Mouse (Mus musculus): ENCODE measurements around the gene Ing3. TPM values are rescaled to one million over a fixed set of nuclear protein-coding genes. Genes with fewer than 3 reads are reported as not detected.

Gene Ing3
- polyA plus RNA-seq, 1 experiment from 2014 or later = 57.7 TPM

DNA sequence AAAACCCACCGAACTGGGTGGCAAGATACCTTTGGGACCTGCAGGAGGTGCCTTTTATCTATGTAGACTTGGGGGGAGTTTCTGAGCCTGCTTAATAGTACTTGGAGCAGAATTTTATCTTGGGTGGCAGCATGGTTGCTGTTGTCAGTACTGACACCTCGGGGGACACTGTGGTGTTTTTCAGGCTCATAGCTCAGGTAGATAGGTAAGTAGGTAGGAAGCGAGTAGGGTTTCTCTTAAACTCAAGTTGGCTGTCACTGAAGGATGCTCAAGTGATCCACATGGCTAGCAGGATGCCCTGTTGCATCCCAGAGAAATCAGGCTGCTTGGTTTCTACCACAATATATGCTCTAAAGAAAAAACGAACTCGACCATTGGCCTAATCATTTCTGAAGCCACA lies 38.9 kb downstream of the Ing3 start:
- no peak overlapping the region for H3K27ac ChIP-seq (ENCODE audit: low read depth, low read length)
- no peak for DNase-seq (ENCODE audit: low spot score)
- H3K4me2 ChIP-seq (ENCODE audit: low read length) = no peak overlapping the region
- H3K27me3 ChIP-seq (replicated peaks; ENCODE audit: control insufficient read depth, insufficient read depth, low read length) = peaks cover 10% of the 10 kb centered on the region; the same call in 1 of the 2 replicates
- no peak overlapping the region for H3K4me3 ChIP-seq (ENCODE audit: low read depth, low read length)
- no peak for ATAC-seq
- peaks cover 3% of the 10 kb centered on the region; the same call in 1 of the 2 replicates for H3K4me1 ChIP-seq (ENCODE audit: control insufficient read depth, insufficient read depth, low read length)
- no peak overlapping the region for H3K9ac ChIP-seq (ENCODE audit: low read length)
- H3K9me3 ChIP-seq (replicated peaks; ENCODE audit: control insufficient read depth, low read length) = no peaks in the 10 kb centered on the region
- WGBS = 90% methylated on average over 5 of the region's 5 CpGs
- H3K36me3 ChIP-seq (ENCODE audit: control insufficient read depth, insufficient read depth, low read length) = no peaks in the 10 kb centered on the region

DNA sequence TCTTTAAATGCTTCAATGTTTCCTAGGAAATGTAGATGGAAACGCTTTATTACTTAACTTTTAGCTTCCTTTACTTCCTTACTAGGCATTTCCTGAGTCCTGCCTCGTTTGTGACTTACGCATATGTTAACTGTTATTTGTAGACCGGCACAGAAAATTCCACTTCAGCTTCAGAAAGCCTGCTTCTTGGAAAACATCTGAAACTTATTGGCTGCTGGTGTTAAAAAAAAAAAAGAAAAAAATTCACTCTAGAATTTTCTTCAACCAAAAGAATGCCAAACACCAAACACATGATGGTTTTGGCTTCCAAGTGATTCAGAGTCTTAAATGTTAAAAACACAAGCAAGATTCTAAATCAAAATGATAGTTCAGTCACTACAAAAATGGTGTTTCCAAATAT lies 39.7 kb downstream of the Ing3 start:
- Histone ChIP-seq H3K9ac (ENCODE audit: low read length) (no peak overlapping the region), H3K4me1 (ENCODE audit: control insufficient read depth, insufficient read depth, low read length) (peaks cover 3% of the 10 kb centered on the region; the same call in 1 of the 2 replicates), H3K36me3 (ENCODE audit: control insufficient read depth, insufficient read depth, low read length) (no peaks in the 10 kb centered on the region), H3K4me3 (ENCODE audit: low read depth, low read length) (no peak overlapping the region), H3K4me2 (ENCODE audit: low read length) (no peak overlapping the region), H3K27ac (ENCODE audit: low read depth, low read length) (no peak overlapping the region), H3K9me3 (replicated peaks; ENCODE audit: control insufficient read depth, low read length) (no peaks in the 10 kb centered on the region), H3K27me3 (replicated peaks; ENCODE audit: control insufficient read depth, insufficient read depth, low read length) (peaks cover 10% of the 10 kb centered on the region; the same call in 1 of the 2 replicates)
- no peak for DNase-seq (ENCODE audit: low spot score)
- WGBS = 85% methylated on average over 4 of the region's 4 CpGs
- ATAC-seq = no peak

DNA sequence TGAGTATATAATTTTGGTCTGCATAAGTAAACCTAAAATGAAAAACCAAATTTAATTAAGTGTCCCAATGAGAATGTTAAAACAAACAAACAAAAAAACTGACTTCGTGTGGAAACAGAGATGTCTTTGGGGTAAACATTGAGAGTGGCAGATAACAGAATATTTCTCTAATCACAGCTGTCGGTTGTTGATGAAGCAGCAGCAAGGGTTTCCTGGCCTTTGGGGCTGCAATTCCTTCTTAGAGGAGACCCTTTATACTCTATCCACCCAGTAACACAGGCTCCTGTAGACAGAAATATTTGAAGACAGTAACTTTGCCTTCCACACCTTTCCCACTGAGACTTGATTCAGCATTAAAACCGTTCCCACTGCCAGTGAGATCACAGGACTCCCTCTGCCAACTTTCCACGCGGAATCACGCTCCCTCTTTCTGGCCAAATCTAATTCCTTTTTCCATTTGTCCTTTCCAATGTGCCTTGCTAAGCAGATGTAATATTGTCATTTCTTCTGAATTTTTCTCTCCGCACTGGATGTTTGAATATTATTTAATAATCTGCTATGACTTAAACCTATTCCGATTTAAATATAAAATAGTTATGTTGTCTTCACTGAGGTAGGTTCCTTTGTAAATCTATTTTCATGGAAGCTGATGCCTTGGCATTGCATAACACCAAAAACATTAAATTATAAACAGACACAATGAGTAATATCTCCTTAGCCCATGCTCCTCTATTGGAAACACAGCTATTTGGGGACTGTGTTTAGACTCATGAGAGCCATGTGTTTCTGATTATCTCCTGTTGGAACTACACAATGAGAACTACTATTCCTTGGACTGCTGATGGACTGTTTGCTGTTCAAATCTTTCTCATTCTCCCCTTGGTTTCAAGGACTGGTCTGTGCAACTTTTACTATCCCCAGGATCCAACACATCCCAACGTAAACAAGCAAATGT lies 41.1 kb downstream of the Ing3 start:
- Histone ChIP-seq H3K4me3 (ENCODE audit: low read depth, low read length) (no peak overlapping the region), H3K9ac (ENCODE audit: low read length) (no peak overlapping the region), H3K27me3 (replicated peaks; ENCODE audit: control insufficient read depth, insufficient read depth, low read length) (peaks cover 10% of the 10 kb centered on the region; the same call in 1 of the 2 replicates), H3K36me3 (ENCODE audit: control insufficient read depth, insufficient read depth, low read length) (no peaks in the 10 kb centered on the region), H3K27ac (ENCODE audit: low read depth, low read length) (no peak overlapping the region), H3K4me1 (ENCODE audit: control insufficient read depth, insufficient read depth, low read length) (no peaks in the 10 kb centered on the region; the same call in 1 of the 2 replicates), H3K4me2 (ENCODE audit: low read length) (no peak overlapping the region), H3K9me3 (replicated peaks; ENCODE audit: control insufficient read depth, low read length) (no peaks in the 10 kb centered on the region)
- no peak for DNase-seq (ENCODE audit: low spot score)
- ATAC-seq = no peak
- 80% methylated on average over 9 of the region's 9 CpGs for WGBS

DNA sequence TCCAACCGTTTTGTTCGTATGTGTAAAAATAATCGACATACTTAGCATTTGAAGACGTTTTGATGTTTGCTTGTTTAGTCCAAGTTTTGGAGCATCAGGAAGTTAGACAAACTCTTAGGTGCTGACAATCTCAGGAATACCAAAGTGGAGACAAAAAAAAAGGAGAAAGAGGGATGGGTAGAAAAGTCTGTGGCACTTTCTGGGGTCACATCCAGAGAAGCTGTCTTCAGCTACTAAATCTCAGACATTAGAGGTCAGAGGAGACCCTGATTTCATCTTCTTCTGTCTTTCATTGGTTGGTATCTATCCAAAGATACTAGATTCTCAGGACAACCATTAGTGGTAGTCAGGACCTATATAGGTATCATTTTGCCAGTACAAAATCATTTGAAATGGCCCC lies 41.8 kb downstream of the Ing3 start:
- H3K27me3 ChIP-seq (replicated peaks; ENCODE audit: control insufficient read depth, insufficient read depth, low read length) = peaks cover 8% of the 10 kb centered on the region; the same call in 1 of the 2 replicates
- 88% methylated on average over 4 of the region's 4 CpGs for WGBS
- no peaks in the 10 kb centered on the region for H3K4me1 ChIP-seq (ENCODE audit: control insufficient read depth, insufficient read depth, low read length)
- no peak overlapping the region for H3K4me3 ChIP-seq (ENCODE audit: low read depth, low read length)
- DNase-seq (ENCODE audit: low spot score) (no peak), ATAC-seq (no peak)
- no peak overlapping the region for H3K27ac ChIP-seq (ENCODE audit: low read depth, low read length)
- no peak overlapping the region for H3K4me2 ChIP-seq (ENCODE audit: low read length)
- no peaks in the 10 kb centered on the region for H3K36me3 ChIP-seq (ENCODE audit: control insufficient read depth, insufficient read depth, low read length)
- no peaks in the 10 kb centered on the region for H3K9me3 ChIP-seq (replicated peaks; ENCODE audit: control insufficient read depth, low read length)
- H3K9ac ChIP-seq (ENCODE audit: low read length) = no peak overlapping the region

DNA sequence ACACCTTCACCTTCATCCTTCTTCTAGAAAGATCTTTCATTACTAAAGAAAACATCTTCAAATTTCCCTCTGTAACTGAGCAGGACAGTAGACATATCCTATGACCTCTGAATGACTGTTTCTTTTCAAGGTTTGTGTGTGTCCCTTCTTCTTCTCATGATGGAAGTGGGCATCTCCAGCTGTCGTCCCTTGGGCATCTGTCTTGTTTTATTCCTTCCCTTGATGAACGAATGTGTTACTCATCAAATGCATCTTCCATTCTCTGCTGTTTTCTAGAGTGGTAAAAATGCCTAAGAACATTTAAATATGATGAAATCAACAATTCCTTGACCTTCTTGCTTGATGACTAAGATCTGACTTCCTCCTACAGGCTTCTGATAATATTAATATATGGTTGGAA lies 43.7 kb downstream of the Ing3 start:
- no peaks in the 10 kb centered on the region for H3K9me3 ChIP-seq (replicated peaks; ENCODE audit: control insufficient read depth, low read length)
- no peak for ATAC-seq

DNA sequence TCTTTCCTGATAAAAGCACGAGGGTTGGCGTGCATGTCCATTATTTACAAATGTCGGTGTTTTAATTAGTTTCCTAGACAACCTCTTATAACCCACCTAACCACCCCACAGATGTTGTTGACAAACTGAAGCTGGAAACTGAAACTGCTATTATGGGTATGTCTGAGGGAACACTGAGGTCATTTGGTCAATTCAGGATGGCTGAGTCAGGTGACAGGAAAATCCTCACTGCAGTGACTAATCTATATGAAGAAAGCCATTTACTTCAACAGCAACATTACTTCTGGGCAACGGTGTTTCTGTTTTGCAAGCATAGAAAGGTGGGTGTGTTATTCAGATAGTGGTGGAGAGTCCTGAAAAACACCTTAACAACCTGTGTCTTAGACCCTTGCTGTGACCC lies 48.8 kb downstream of the Ing3 start:
- Histone ChIP-seq H3K4me3 (ENCODE audit: low read depth, low read length) (no peak overlapping the region), H3K4me2 (ENCODE audit: low read length) (no peak overlapping the region), H3K27me3 (replicated peaks; ENCODE audit: control insufficient read depth, insufficient read depth, low read length) (no peaks in the 10 kb centered on the region), H3K9ac (ENCODE audit: low read length) (no peak overlapping the region), H3K27ac (ENCODE audit: low read depth, low read length) (no peak overlapping the region), H3K9me3 (replicated peaks; ENCODE audit: control insufficient read depth, low read length) (no peaks in the 10 kb centered on the region), H3K36me3 (ENCODE audit: control insufficient read depth, insufficient read depth, low read length) (no peaks in the 10 kb centered on the region), H3K4me1 (ENCODE audit: control insufficient read depth, insufficient read depth, low read length) (no peaks in the 10 kb centered on the region)
- DNase-seq (ENCODE audit: low spot score) (no peak), ATAC-seq (no peak)
- 67% methylated on average over 4 of the region's 4 CpGs for WGBS

More for the DNA sequence above, 43.7 kb downstream of the Ing3 start:
- Histone ChIP-seq H3K9ac (ENCODE audit: low read length) (no peak overlapping the region), H3K4me2 (ENCODE audit: low read length) (no peak overlapping the region), H3K27ac (ENCODE audit: low read depth, low read length) (no peak overlapping the region), H3K4me1 (ENCODE audit: control insufficient read depth, insufficient read depth, low read length) (no peaks in the 10 kb centered on the region), H3K4me3 (ENCODE audit: low read depth, low read length) (no peak overlapping the region), H3K27me3 (replicated peaks; ENCODE audit: control insufficient read depth, insufficient read depth, low read length) (no peaks in the 10 kb centered on the region), H3K36me3 (ENCODE audit: control insufficient read depth, insufficient read depth, low read length) (no peaks in the 10 kb centered on the region)
- 87% methylated on average over 2 of the region's 2 CpGs for WGBS
- DNase-seq (ENCODE audit: low spot score) = no peak

DNA sequence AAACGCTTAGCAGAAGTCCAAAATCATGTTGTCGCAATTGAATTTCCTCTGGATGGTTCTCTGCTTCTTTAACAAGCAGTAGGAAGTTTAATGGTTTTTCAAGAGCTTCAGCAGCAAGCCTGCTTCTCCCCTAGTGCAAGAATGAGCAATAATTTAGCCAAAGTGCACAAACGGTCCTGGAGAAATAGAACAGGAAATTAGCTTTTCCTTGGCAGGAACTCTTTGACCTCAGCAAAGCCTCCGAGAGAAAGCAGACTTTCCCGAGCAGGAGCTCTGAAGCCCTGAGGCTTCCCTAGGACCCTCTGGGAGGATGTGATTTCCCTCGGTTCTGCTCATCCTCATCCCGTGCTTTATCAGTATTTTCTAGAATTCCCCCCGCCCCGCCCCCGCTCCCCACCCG lies 49.7 kb downstream of the Ing3 start:
- DNase-seq (ENCODE audit: low spot score) = no peak
- no peak overlapping the region for H3K9ac ChIP-seq (ENCODE audit: low read length)
- WGBS = 64% methylated on average over 11 of the region's 11 CpGs

DNA sequence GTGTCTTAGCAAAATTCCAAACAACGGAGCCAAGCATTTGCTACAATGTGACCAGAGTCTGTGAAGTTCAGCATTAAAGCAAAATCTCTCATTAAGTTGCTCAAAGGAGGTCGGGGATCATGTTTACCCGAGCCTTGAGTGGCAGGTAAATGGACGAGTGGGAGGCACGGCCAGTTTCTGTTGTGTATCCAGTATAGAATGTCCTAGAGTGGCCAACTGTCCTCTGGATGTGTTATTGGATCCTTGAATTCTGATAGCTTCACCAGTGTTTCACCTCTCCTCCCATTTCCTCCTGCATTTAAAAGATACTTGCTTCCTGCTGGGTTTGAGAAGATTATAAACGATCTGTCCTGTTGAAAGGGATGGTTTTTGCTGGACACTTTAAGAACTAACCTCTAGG lies 50.7 kb downstream of the Ing3 start:
- H3K36me3 ChIP-seq (ENCODE audit: control insufficient read depth, insufficient read depth, low read length) = no peaks in the 10 kb centered on the region
- H3K27ac ChIP-seq (ENCODE audit: low read depth, low read length) = no peak overlapping the region
- no peaks in the 10 kb centered on the region for H3K9me3 ChIP-seq (replicated peaks; ENCODE audit: control insufficient read depth, low read length)
- no peaks in the 10 kb centered on the region for H3K27me3 ChIP-seq (replicated peaks; ENCODE audit: control insufficient read depth, insufficient read depth, low read length)
- DNase-seq (ENCODE audit: low spot score) (no peak), ATAC-seq (no peak)
- no peak overlapping the region for H3K9ac ChIP-seq (ENCODE audit: low read length)
- no peak overlapping the region for H3K4me2 ChIP-seq (ENCODE audit: low read length)
- H3K4me1 ChIP-seq (ENCODE audit: control insufficient read depth, insufficient read depth, low read length) = no peaks in the 10 kb centered on the region
- WGBS = 31% methylated on average over 6 of the region's 6 CpGs
- no peak overlapping the region for H3K4me3 ChIP-seq (ENCODE audit: low read depth, low read length)

More for the DNA sequence above, 49.7 kb downstream of the Ing3 start:
- Histone ChIP-seq H3K9me3 (replicated peaks; ENCODE audit: control insufficient read depth, low read length) (no peaks in the 10 kb centered on the region), H3K4me3 (ENCODE audit: low read depth, low read length) (no peak overlapping the region), H3K27me3 (replicated peaks; ENCODE audit: control insufficient read depth, insufficient read depth, low read length) (no peaks in the 10 kb centered on the region), H3K4me1 (ENCODE audit: control insufficient read depth, insufficient read depth, low read length) (no peaks in the 10 kb centered on the region), H3K36me3 (ENCODE audit: control insufficient read depth, insufficient read depth, low read length) (no peaks in the 10 kb centered on the region), H3K4me2 (ENCODE audit: low read length) (no peak overlapping the region), H3K27ac (ENCODE audit: low read depth, low read length) (no peak overlapping the region)
- no peak for ATAC-seq

DNA sequence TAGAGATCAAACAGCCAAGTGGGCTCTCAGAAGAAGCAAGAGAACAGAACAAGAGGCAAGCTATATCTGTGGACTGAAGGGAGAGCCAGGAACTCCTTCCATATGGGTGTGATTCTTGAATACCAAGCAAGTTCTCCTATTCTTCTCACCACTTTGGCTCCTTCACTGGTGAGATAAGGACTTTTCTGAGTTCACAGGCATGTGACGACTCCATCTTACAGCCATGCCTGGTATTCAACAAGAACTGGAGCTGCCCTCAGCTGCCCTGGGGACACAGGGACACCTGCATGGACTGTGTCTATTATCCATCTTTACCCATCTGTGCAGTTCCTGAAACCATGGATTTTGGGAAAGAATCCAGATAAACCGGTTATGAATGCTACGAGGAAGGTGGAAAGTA lies 51.5 kb downstream of the Ing3 start:
- Histone ChIP-seq H3K9me3 (replicated peaks; ENCODE audit: control insufficient read depth, low read length) (no peaks in the 10 kb centered on the region), H3K27me3 (replicated peaks; ENCODE audit: control insufficient read depth, insufficient read depth, low read length) (no peaks in the 10 kb centered on the region), H3K36me3 (ENCODE audit: control insufficient read depth, insufficient read depth, low read length) (no peaks in the 10 kb centered on the region), H3K4me2 (ENCODE audit: low read length) (no peak overlapping the region), H3K9ac (ENCODE audit: low read length) (no peak overlapping the region), H3K4me3 (ENCODE audit: low read depth, low read length) (no peak overlapping the region), H3K4me1 (ENCODE audit: control insufficient read depth, insufficient read depth, low read length) (no peaks in the 10 kb centered on the region), H3K27ac (ENCODE audit: low read depth, low read length) (no peak overlapping the region)
- ATAC-seq (no peak), DNase-seq (ENCODE audit: low spot score) (no peak)
- 94% methylated on average over 3 of the region's 3 CpGs for WGBS

Data from forebrain, embryonic 14.5 days (tissue).